Mouse (Mus musculus) inflammation-experienced regulatory T-cells (primary cell): ENCODE measurements around the gene Nfrkb. TPM values are rescaled to one million over a fixed set of nuclear protein-coding genes. Genes with fewer than 3 reads are reported as not detected.

Experiments used
- polyA plus RNA-seq, 2 experiments: library from polyadenylated mRNA; unstranded; fragments of 100-300 nt; shearing (Covaris generic); gene quantifications; one replicate each; pipeline ENCODE4 v1.2.1; 2017

Gene Nfrkb
- polyA plus RNA-seq = 10 to 100 TPM; 38.8 to 41.0 TPM

DNA sequence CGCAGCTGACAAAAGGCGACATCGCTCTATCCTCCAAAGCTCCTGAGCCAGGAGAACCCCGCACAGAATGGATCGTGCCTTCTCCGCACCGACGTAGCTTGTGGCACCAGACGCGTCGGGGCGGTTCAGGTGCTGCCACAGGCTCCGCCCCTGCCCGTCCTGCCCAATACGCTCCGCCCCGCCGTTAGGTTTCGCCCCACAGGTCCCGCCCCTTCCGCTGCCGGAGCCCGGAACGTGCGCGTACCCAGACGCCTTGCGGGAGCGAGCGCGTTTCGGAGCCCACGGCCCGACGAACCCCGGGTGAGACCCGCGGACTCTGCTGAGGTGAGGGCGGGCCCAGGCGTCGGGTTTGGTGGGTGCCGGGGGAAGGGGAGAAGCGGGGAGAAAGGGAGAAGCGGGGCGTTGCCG, at the start of gene Nfrkb:
Gene Nfrkb (plus strand): TSS at position 246 of the 408 bp plus-strand sequence.

GRCm38 (mm10) chr9:31463692-31464474, 77.9 kb downstream of the Nfrkb start, which contains the start of gene Tmem45b:
TSS of gene Tmem45b (minus strand) at chr9:31464462.

Other genes starting within 250 kb of the Nfrkb start
- 100 to 1,000 TPM; 102 to 134 TPM for gene Aplp2, start 174.4 kb upstream of the Nfrkb start, polyA plus RNA-seq
- gene Prdm10, start 105.7 kb upstream of the Nfrkb start, polyA plus RNA-seq = 1 to 10 TPM; 9.0 TPM
- under 1 TPM in 1 of 2 experiments, not detected in 1; 0.23 TPM for gene Tmem45b, start 78.3 kb downstream of the Nfrkb start, polyA plus RNA-seq